Mouse (Mus musculus): ENCODE data around the gene Ccrl2. TPM values are rescaled to one million over a fixed set of nuclear protein-coding genes. Genes with fewer than 3 reads are reported as not detected.

Gene Ccrl2
- total RNA-seq, 2 experiments from 2014 or later, result 1.4 to 1.8 TPM

Other genes starting within 250 kb of the Ccrl2 start
- gene Prss44, start 243.5 kb downstream of the Ccrl2 start, total RNA-seq (2021), result not detected
- not detected for gene Prss43, start 230.8 kb downstream of the Ccrl2 start, total RNA-seq (2021)
- gene Prss45, start 222.9 kb downstream of the Ccrl2 start, total RNA-seq (2021), result not detected
- not detected for gene Prss46, start 213.0 kb downstream of the Ccrl2 start, total RNA-seq (2021)
- not detected for gene Prss50, start 199.6 kb downstream of the Ccrl2 start, total RNA-seq (2021)
- gene Als2cl, start 177.6 kb downstream of the Ccrl2 start, total RNA-seq (2021), result 1 to 10 TPM; 5.8 to 6.6 TPM
- gene Tmie, start 177.4 kb downstream of the Ccrl2 start, total RNA-seq (2021), result under 1 TPM; 0.47 to 0.60 TPM
- 1 to 10 TPM; 1.8 to 2.5 TPM for gene Fam240a, start 140.7 kb downstream of the Ccrl2 start, total RNA-seq (2021)
- gene Tdgf1, start 111.4 kb downstream of the Ccrl2 start, total RNA-seq (2021), result not detected
- gene Lrrc2, start 106.0 kb downstream of the Ccrl2 start, total RNA-seq (2021), result 10 to 100 TPM in 1 of 2 experiments, 1 to 10 TPM in 1; 8.8 to 13.3 TPM
- 1 to 10 TPM in 1 of 2 experiments, under 1 TPM in 1; 0.93 to 1.1 TPM for gene Rtp3, start 66.9 kb downstream of the Ccrl2 start, total RNA-seq (2021)
- 1 to 10 TPM; 1.2 to 3.6 TPM for gene Ltf, start 38.2 kb downstream of the Ccrl2 start, total RNA-seq (2021)
- gene Lrrfip2, start 60.1 kb upstream of the Ccrl2 start, total RNA-seq (2021), result 10 to 100 TPM; 77.3 to 93.3 TPM
- gene Mlh1, start 214.3 kb upstream of the Ccrl2 start, total RNA-seq (2021), result 10 to 100 TPM; 18.3 to 27.6 TPM
- 10 to 100 TPM; 38.2 to 44.2 TPM for gene Epm2aip1, start 214.4 kb upstream of the Ccrl2 start, total RNA-seq (2021)